Mouse (Mus musculus) megakaryocyte, adult 5-6 weeks (primary cell): ENCODE data around the gene Cep95. TPM values are rescaled to one million over a fixed set of nuclear protein-coding genes. Genes with fewer than 3 reads are reported as not detected.
"Not testable (repeated sequence)": the region's sequence is repeated elsewhere in the genome, so short reads cannot be mapped to it uniquely, and the experiment has no call there.

Experiments used
- ATAC-seq: 2 replicates; pipeline ENCODE4 v1.8.0; 2016; ENCODE audit warnings: mild to moderate bottlenecking, inconsistent platforms; ENCODE audit not compliant: poor library complexity, severe bottlenecking
- total RNA-seq, 2 experiments: library from RNA; stranded (forward) in 1 of 2; stranded (reverse) in 1 of 2; fragments of 153-499, 151-499 nt in 1 of 2; fragments of 221-1000, 200-1000 nt in 1 of 2; gene quantifications; 2 replicates each; pipeline versions ENCODE4 v1.2.3 to v1.2.4; 2015 to 2017

Cep95 gene
- total RNA-seq, 2 experiments from 2014 or later: 12.2 to 16.5 TPM

- no peak for ATAC-seq
These were observed 16.0 kb upstream of the Cep95 start for GRCm38 (mm10) chr11:106773061-106773460.

- ATAC-seq: no peak
These were observed 12.1 kb upstream of the Cep95 start for GRCm38 (mm10) chr11:106776960-106777359.

- no peak for ATAC-seq
These were observed 11.7 kb upstream of the Cep95 start for GRCm38 (mm10) chr11:106777395-106777794.

- ATAC-seq: no peak
These were observed 10.9 kb upstream of the Cep95 start for GRCm38 (mm10) chr11:106778132-106778531.

- ATAC-seq: no peak
These were observed 10.3 kb upstream of the Cep95 start for GRCm38 (mm10) chr11:106778589-106779387.

- ATAC-seq: peak; percentile 91
These were observed 9.5 kb upstream of the Cep95 start, which contains the start of gene Polg2 for GRCm38 (mm10) chr11:106779388-106780088. Gene Polg2, minus strand, starts transcription at chr11:106779537.

GRCm38 (mm10) chr11:106780089-106780425, 9.0 kb upstream of the Cep95 start:
- no peak; the same call in 1 of the 2 replicates for ATAC-seq

- ATAC-seq: no peak
These were observed 8.3 kb upstream of the Cep95 start for GRCm38 (mm10) chr11:106780590-106781220.

GRCm38 (mm10) chr11:106782271-106782670, 6.8 kb upstream of the Cep95 start:
- ATAC-seq: not testable (repeated sequence)

GRCm38 (mm10) chr11:106782841-106783764, 5.9 kb upstream of the Cep95 start:
- no peak for ATAC-seq

- no peak for ATAC-seq
These were observed 4.6 kb upstream of the Cep95 start for GRCm38 (mm10) chr11:106784476-106784875.

- no peak for ATAC-seq
These were observed 4.0 kb upstream of the Cep95 start for GRCm38 (mm10) chr11:106785043-106785442.

GRCm38 (mm10) chr11:106787131-106788025, 1.7 kb upstream of the Cep95 start:
- ATAC-seq: peak; percentile 38

GRCm38 (mm10) chr11:106788026-106788774, 852 bp upstream of the Cep95 start:
- peak; percentile 57 for ATAC-seq

- no peak for ATAC-seq
These were observed 597 bp downstream of the Cep95 start for GRCm38 (mm10) chr11:106789649-106790048.

GRCm38 (mm10) chr11:106793846-106794245, 4.8 kb downstream of the Cep95 start:
- ATAC-seq: no peak

GRCm38 (mm10) chr11:106795679-106796078, 6.6 kb downstream of the Cep95 start:
- no peak for ATAC-seq

- no peak for ATAC-seq
These were observed 13.1 kb downstream of the Cep95 start for GRCm38 (mm10) chr11:106802069-106802627.
